Mouse (Mus musculus): ENCODE measurements around the gene Pes1. TPM values are rescaled to one million over a fixed set of nuclear protein-coding genes. Genes with fewer than 3 reads are reported as not detected.

Pes1 gene
- polyA plus RNA-seq, 2 experiments: 34.2 to 35.4 TPM

DNA sequence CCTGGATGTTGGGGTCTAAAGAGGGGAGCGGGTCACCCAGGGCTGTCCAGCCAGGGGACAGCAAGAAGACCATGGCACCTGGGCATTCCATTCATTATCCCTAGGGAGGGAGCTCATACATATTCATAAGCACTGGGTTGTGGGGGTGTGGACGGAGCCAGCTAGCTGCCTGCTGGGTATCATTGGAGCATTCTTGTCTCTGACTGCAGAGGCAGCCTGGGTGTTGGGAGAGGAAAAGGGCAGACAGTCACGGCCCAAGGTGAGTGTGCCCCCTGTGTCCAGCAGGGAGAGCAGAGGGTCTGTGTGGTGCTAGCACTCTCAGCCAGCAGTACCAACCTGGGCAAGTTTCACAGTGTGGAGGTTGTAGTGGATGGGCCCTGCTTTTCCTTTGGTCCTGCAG lies 26.0 kb downstream of the Pes1 start:
- DNase-seq (ENCODE audit: low read depth in 3 of 3, low spot score in 3 of 3) (no peak), ATAC-seq (ENCODE audit: insufficient read depth) (no peak)
- Histone ChIP-seq H3K36me3 (replicated peaks; ENCODE audit: control insufficient read depth, insufficient read depth, low read depth) (no peaks in the 10 kb centered on the region), H3K4me2 (ENCODE audit: low read depth) (no peak overlapping the region), H3K4me3 (ENCODE audit: insufficient read depth in 1 of 2, low read depth in 2 of 2, low read length in 2 of 2) (no peak overlapping the region), H3K27me3 (ENCODE audit: control insufficient read depth, insufficient read depth, low read length) (no peaks in the 10 kb centered on the region), H3K4me1 (replicated peaks; ENCODE audit: control insufficient read depth in 2 of 2, insufficient read depth in 2 of 2, low read length in 1 of 2) (no peaks in the 10 kb centered on the region), H3K9me3 (ENCODE audit: control insufficient read depth, low read length) (no peaks in the 10 kb centered on the region), H3K9ac (replicated peaks) (no peak overlapping the region), H3K27ac (no peak overlapping the region)
- 37% methylated on average over 3 of the region's 3 CpGs for WGBS (ENCODE audit: insufficient replicate concordance)
- no peak for TF ChIP-seq EP300 (IDR thresholded peaks at IDR 0.05; ENCODE audit: low read depth)
- TF ChIP-seq CTCF (IDR thresholded peaks at IDR 0.05; ENCODE audit: low read depth): no peak

DNA sequence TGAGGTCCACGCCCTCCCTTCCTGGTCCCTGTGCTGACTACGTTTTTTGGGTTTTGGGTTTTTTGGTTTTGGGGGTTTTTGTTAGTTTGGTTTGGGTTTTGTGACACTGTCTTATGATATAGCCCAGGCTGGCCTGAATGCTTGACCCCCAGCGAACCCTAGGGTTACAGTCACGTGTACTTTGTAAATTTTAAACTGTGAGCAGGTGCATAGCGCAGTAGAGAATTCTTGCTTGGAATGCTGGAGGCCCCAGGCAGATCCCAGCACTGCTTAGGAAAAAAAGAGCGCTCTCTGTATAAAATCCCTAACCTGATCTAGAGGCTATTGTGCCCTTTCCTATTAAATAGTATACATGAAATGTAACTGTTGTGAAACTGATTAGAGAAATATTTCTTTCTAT lies 29.4 kb downstream of the Pes1 start:
- DNase-seq (ENCODE audit: low read depth in 3 of 3, low spot score in 3 of 3): no peak
- 55% methylated on average over 6 of the region's 6 CpGs for WGBS (ENCODE audit: insufficient replicate concordance)
- Histone ChIP-seq H3K4me1 (replicated peaks; ENCODE audit: control insufficient read depth in 2 of 2, insufficient read depth in 2 of 2, low read length in 1 of 2) (no peaks in the 10 kb centered on the region), H3K9ac (replicated peaks) (no peak overlapping the region), H3K4me3 (ENCODE audit: insufficient read depth in 1 of 2, low read depth in 2 of 2, low read length in 2 of 2) (no peak overlapping the region), H3K9me3 (ENCODE audit: control insufficient read depth, low read length) (no peaks in the 10 kb centered on the region), H3K27me3 (ENCODE audit: control insufficient read depth, insufficient read depth, low read length) (peaks cover 6% of the 10 kb centered on the region), H3K36me3 (replicated peaks; ENCODE audit: control insufficient read depth, insufficient read depth, low read depth) (no peaks in the 10 kb centered on the region), H3K27ac (no peak overlapping the region), H3K4me2 (ENCODE audit: low read depth) (no peak overlapping the region)
- no peak for ATAC-seq (ENCODE audit: insufficient read depth)
- no peak for TF ChIP-seq EP300 (IDR thresholded peaks at IDR 0.05; ENCODE audit: low read depth)

DNA sequence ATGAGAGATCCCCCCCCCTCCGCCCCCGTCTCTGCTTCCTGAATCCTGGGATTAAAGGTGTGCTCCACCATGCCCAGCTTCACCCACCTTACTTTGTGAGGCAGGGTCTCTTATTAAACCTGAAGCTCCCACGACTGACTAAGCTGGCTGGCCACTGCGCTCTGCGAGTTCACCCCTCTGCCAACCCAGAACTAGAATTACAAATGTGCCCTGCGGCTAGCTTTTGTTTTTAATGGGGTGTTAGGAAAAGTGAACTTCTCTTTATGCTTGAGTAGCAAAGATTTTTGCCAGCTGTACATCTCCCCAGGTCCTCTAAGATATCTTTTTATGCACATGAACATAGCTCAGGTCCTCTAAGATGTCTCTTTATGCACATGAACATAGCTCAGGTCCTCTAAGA lies 30.1 kb downstream of the Pes1 start:
- H3K9ac ChIP-seq (replicated peaks): no peak overlapping the region
- no peaks in the 10 kb centered on the region for H3K36me3 ChIP-seq (replicated peaks; ENCODE audit: control insufficient read depth, insufficient read depth, low read depth)
- TF ChIP-seq EP300 (IDR thresholded peaks at IDR 0.05; ENCODE audit: low read depth): no peak
- no peak for TF ChIP-seq CTCF (IDR thresholded peaks at IDR 0.05; ENCODE audit: low read depth)
- no peak overlapping the region for H3K4me3 ChIP-seq (ENCODE audit: insufficient read depth in 1 of 2, low read depth in 2 of 2, low read length in 2 of 2)
- WGBS (ENCODE audit: insufficient replicate concordance): 60% methylated on average over 6 of the region's 6 CpGs
- peaks cover 14% of the 10 kb centered on the region for H3K27me3 ChIP-seq (ENCODE audit: control insufficient read depth, insufficient read depth, low read length)
- no peak overlapping the region for H3K27ac ChIP-seq
- no peaks in the 10 kb centered on the region for H3K4me1 ChIP-seq (replicated peaks; ENCODE audit: control insufficient read depth in 2 of 2, insufficient read depth in 2 of 2, low read length in 1 of 2)
- no peaks in the 10 kb centered on the region for H3K9me3 ChIP-seq (ENCODE audit: control insufficient read depth, low read length)
- no peak for DNase-seq (ENCODE audit: low read depth in 3 of 3, low spot score in 3 of 3)
- no peak for ATAC-seq (ENCODE audit: insufficient read depth)
- H3K4me2 ChIP-seq (ENCODE audit: low read depth): no peak overlapping the region

DNA sequence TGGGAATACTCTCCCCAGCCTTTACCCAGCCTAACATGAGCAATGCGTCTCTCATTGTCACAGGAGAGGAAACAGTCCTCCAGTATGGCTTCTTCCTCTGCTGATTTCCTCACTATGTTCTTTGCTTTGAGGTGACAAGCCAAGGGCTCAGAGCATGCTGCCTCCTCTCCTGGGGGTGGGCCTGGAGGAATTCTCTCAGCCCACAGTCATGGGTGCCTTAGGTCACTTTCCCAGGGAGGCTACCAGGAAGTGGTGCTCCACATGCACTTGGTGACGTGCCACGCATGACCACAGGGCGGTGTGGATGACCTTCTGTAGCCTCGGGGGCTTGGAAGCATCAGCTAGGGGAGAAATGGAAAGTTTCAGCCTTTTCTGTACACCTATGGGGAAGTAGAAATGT lies 31.7 kb downstream of the Pes1 start:
- Histone ChIP-seq H3K27ac (no peak overlapping the region), H3K4me2 (ENCODE audit: low read depth) (no peak overlapping the region)

DNA sequence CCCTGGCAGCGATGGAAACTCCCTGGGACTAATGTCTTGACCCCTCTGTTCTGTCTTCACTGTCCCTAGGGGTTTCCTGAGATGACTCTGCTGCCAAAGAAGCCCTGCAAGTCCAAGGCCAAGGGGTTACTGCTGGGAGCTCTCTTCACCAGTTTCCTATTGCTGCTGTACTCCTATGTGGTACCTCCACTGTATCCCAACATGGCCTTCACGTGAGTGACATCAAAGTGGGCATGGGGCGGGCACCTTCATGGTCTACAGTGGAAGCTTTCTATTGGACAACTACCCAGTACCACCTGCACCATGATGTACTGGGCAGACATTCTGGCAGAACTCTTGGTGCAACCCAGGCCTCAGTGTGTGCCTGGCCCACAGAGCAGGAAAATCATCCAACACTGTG lies 33.1 kb downstream of the Pes1 start:
- H3K9me3 ChIP-seq (ENCODE audit: control insufficient read depth, low read length): no peaks in the 10 kb centered on the region
- ATAC-seq (ENCODE audit: insufficient read depth) (no peak), DNase-seq (ENCODE audit: low read depth in 3 of 3, low spot score in 3 of 3) (no peak)
- TF ChIP-seq EP300 (IDR thresholded peaks at IDR 0.05; ENCODE audit: low read depth): no peak
- no peak for TF ChIP-seq CTCF (IDR thresholded peaks at IDR 0.05; ENCODE audit: low read depth)
- H3K4me3 ChIP-seq (ENCODE audit: insufficient read depth in 1 of 2, low read depth in 2 of 2, low read length in 2 of 2): no peak overlapping the region
- no peak overlapping the region for H3K4me2 ChIP-seq (ENCODE audit: low read depth)
- H3K27ac ChIP-seq: no peak overlapping the region
- peaks cover 15% of the 10 kb centered on the region for H3K27me3 ChIP-seq (ENCODE audit: control insufficient read depth, insufficient read depth, low read length)
- 72% methylated on average over 3 of the region's 3 CpGs for WGBS (ENCODE audit: insufficient replicate concordance)
- H3K4me1 ChIP-seq (replicated peaks; ENCODE audit: control insufficient read depth in 2 of 2, insufficient read depth in 2 of 2, low read length in 1 of 2): no peaks in the 10 kb centered on the region
- H3K9ac ChIP-seq (replicated peaks): no peak overlapping the region
- no peaks in the 10 kb centered on the region for H3K36me3 ChIP-seq (replicated peaks; ENCODE audit: control insufficient read depth, insufficient read depth, low read depth)

More for the DNA sequence above, 31.7 kb downstream of the Pes1 start:
- Histone ChIP-seq H3K4me3 (ENCODE audit: insufficient read depth in 1 of 2, low read depth in 2 of 2, low read length in 2 of 2) (no peak overlapping the region), H3K4me1 (replicated peaks; ENCODE audit: control insufficient read depth in 2 of 2, insufficient read depth in 2 of 2, low read length in 1 of 2) (no peaks in the 10 kb centered on the region), H3K9ac (replicated peaks) (no peak overlapping the region), H3K27me3 (ENCODE audit: control insufficient read depth, insufficient read depth, low read length) (peaks cover 15% of the 10 kb centered on the region), H3K36me3 (replicated peaks; ENCODE audit: control insufficient read depth, insufficient read depth, low read depth) (no peaks in the 10 kb centered on the region), H3K9me3 (ENCODE audit: control insufficient read depth, low read length) (no peaks in the 10 kb centered on the region)
- WGBS (ENCODE audit: insufficient replicate concordance): 57% methylated on average over 5 of the region's 5 CpGs
- ATAC-seq (ENCODE audit: insufficient read depth) (no peak), DNase-seq (ENCODE audit: low read depth in 3 of 3, low spot score in 3 of 3) (no peak)
- TF ChIP-seq EP300 (IDR thresholded peaks at IDR 0.05; ENCODE audit: low read depth) (no peak), CTCF (IDR thresholded peaks at IDR 0.05; ENCODE audit: low read depth) (no peak)

Data from liver, embryonic 14.5 days (tissue).